Mouse (Mus musculus) heart, adult 11 months (tissue): ENCODE data around the gene Dyrk1a.
A peak's percentile ranks its signal among the peaks of the same experiment; 100 is the strongest.

ENCODE experiments used
- DNase-seq: peaks from one replicate; pipeline ENCODE4 v3.0.0; 2022

The Dyrk1a gene

GRCm38 (mm10) chr16:94559782-94560181 lies 10.0 kb upstream of the Dyrk1a start:
- DNase-seq: peak; percentile 68

GRCm38 (mm10) chr16:94560618-94561017 lies 9.2 kb upstream of the Dyrk1a start:
- peak; percentile 90 for DNase-seq

GRCm38 (mm10) chr16:94566124-94566523 lies 3.7 kb upstream of the Dyrk1a start:
- no peak for DNase-seq

- DNase-seq: no peak
Observed at GRCm38 (mm10) chr16:94566834-94567585, 2.8 kb upstream of the Dyrk1a start.

GRCm38 (mm10) chr16:94567751-94568150 lies 2.1 kb upstream of the Dyrk1a start:
- no peak for DNase-seq

- no peak for DNase-seq
Observed at GRCm38 (mm10) chr16:94568335-94569228, 1.2 kb upstream of the Dyrk1a start.

GRCm38 (mm10) chr16:94570361-94571041 lies 691 bp downstream of the Dyrk1a start:
- peak; percentile 99 for DNase-seq

- no peak for DNase-seq
Observed at GRCm38 (mm10) chr16:94571111-94571993, 1.5 kb downstream of the Dyrk1a start.

- DNase-seq: no peak
Observed at GRCm38 (mm10) chr16:94572422-94572821, 2.6 kb downstream of the Dyrk1a start.

GRCm38 (mm10) chr16:94574025-94574717 lies 4.4 kb downstream of the Dyrk1a start:
- DNase-seq: no peak

- DNase-seq: no peak
Observed at GRCm38 (mm10) chr16:94574718-94575094, 4.9 kb downstream of the Dyrk1a start.

- DNase-seq: no peak
Observed at GRCm38 (mm10) chr16:94575757-94576156, 5.9 kb downstream of the Dyrk1a start.

GRCm38 (mm10) chr16:94579348-94579747 lies 9.5 kb downstream of the Dyrk1a start:
- DNase-seq: no peak

GRCm38 (mm10) chr16:94580844-94581405 lies 11.1 kb downstream of the Dyrk1a start:
- DNase-seq: peak; percentile 94

- peak; percentile 82 for DNase-seq
Observed at GRCm38 (mm10) chr16:94586349-94586990, 16.7 kb downstream of the Dyrk1a start.

GRCm38 (mm10) chr16:94587461-94587860 lies 17.7 kb downstream of the Dyrk1a start:
- peak; percentile 75 for DNase-seq

- DNase-seq: peak; percentile 91
Observed at GRCm38 (mm10) chr16:94588171-94588570, 18.4 kb downstream of the Dyrk1a start.

- DNase-seq: no peak
Observed at GRCm38 (mm10) chr16:94588974-94589373, 19.2 kb downstream of the Dyrk1a start.

GRCm38 (mm10) chr16:94589648-94590047 lies 19.8 kb downstream of the Dyrk1a start:
- DNase-seq: no peak

- DNase-seq: peak; percentile 24
Observed at GRCm38 (mm10) chr16:94590214-94590613, 20.4 kb downstream of the Dyrk1a start.

- DNase-seq: peak; percentile 86
Observed at GRCm38 (mm10) chr16:94590977-94591376, 21.2 kb downstream of the Dyrk1a start.
